In genomic region chr7:16402449-16402848, GRCm38 (mm10) we compare ENCODE assay signal across 9 mouse cellular contexts. TPM values are rescaled to one million over a fixed set of nuclear protein-coding genes. Genes with fewer than 3 reads are reported as not detected.
A peak's percentile ranks its signal among the peaks of the same experiment; 100 is the strongest.
DNase-seq lines count a peak whose midpoint lies in the region; ATAC-seq and TF ChIP-seq lines count a peak whose summit lies in the region.
"Had no signal": no experiment of that assay in that cellular context is flagged by ENCODE, and none has a peak within 500 bp of the region (broad histone marks: within the 10 kb centered on the region; RNA-seq: fewer than 3 reads in every experiment).

No protein-coding gene starts in this region.

- intact Hi-C loops in heart, adult 2 months (cut with DNase I): loop anchor here (10.0 kb wide), 1 partner anchor 652 kb away; no protein-coding TSS in a partner anchor

- H3K4me1 ChIP-seq in heart, adult 2 months (ENCODE audit: control insufficient read depth, insufficient read depth, low read length): peaks cover 27% of the 10 kb centered on the region
- peaks cover 38% of the 10 kb centered on the region for H3K4me1 ChIP-seq in embryonic facial prominence, embryonic 13.5 days
- H3K4me1 ChIP-seq in limb, embryonic 11.5 days (ENCODE audit: control insufficient read depth, insufficient read depth, low read length): peaks cover 6% of the 10 kb centered on the region; the same call in 1 of the 2 replicates
- peaks cover 37% of the 10 kb centered on the region for H3K4me1 ChIP-seq in small intestine, adult 2 months (ENCODE audit: control insufficient read depth, insufficient read depth, insufficient read length, low read length)

- H3K79me2 ChIP-seq in heart, adult 2 months (replicated peaks; ENCODE audit: control insufficient read depth, insufficient read depth, low read length): no peaks in the 10 kb centered on the region; the same call in 1 of the 2 replicates

- no peak for TF ChIP-seq EP300 in heart, adult 2 months (IDR thresholded peaks at IDR 0.05; ENCODE audit: insufficient read depth, low read depth, low read length)

- ATAC-seq in embryonic facial prominence, embryonic 13.5 days (ENCODE audit: insufficient number of reproducible peaks, insufficient read depth, low FRiP score, low TSS enrichment, low read depth): no peak
- no peak for ATAC-seq in limb, embryonic 11.5 days (ENCODE audit: insufficient number of reproducible peaks, low FRiP score, low TSS enrichment, low read depth)
- ATAC-seq: Patski had no signal

- H3K27ac ChIP-seq in heart, adult 2 months: peak overlapping the region; percentile 100
- peak overlapping the region; percentile 100 for H3K27ac ChIP-seq in embryonic facial prominence, embryonic 13.5 days
- H3K27ac ChIP-seq in limb, embryonic 11.5 days (replicated peaks; ENCODE audit: low read depth, low read length): peak overlapping the region; percentile 100
- H3K27ac ChIP-seq in small intestine, adult 2 months (ENCODE audit: insufficient read depth, low read depth, low read length): peak overlapping the region; percentile 100

- peak overlapping the region; percentile 86 for H3K4me3 ChIP-seq in heart, adult 2 months
- peak overlapping the region; percentile 88 for H3K4me3 ChIP-seq in embryonic facial prominence, embryonic 13.5 days
- peak overlapping the region; percentile 89 for H3K4me3 ChIP-seq in limb, embryonic 11.5 days (ENCODE audit: low read depth, low read length)
- H3K4me3 ChIP-seq in small intestine, adult 2 months (ENCODE audit: low read depth, low read length): peak overlapping the region; percentile 76

- no peak for DNase-seq in heart, adult 2 months
- DNase-seq in heart, adult 8-10 months (ENCODE audit: low spot score): no peak
- peak; percentile 50 for DNase-seq in 416B (ENCODE audit: low read depth)
- DNase-seq in limb, embryonic 11.5 days (ENCODE audit: low spot score): no peak
- DNase-seq in right cerebral cortex, adult 18-20 months: no peak
- no peak for DNase-seq in ovary, postnatal 36 days (ENCODE audit: low spot score)

- H3K4me2 ChIP-seq in embryonic facial prominence, embryonic 13.5 days: peak overlapping the region; percentile 89
- H3K4me2 ChIP-seq in limb, embryonic 11.5 days (ENCODE audit: low read depth, severe bottlenecking): peak overlapping the region; percentile 87

- peaks cover 19% of the 10 kb centered on the region for H3K36me3 ChIP-seq in heart, adult 2 months (ENCODE audit: control insufficient read depth, insufficient read depth, low read length)
- H3K36me3 ChIP-seq in embryonic facial prominence, embryonic 13.5 days: no peaks in the 10 kb centered on the region
- H3K36me3 ChIP-seq in limb, embryonic 11.5 days (ENCODE audit: control insufficient read depth, insufficient read depth, low read length): no peaks in the 10 kb centered on the region
- no peaks in the 10 kb centered on the region; the same call in 1 of the 2 replicates for H3K36me3 ChIP-seq in small intestine, adult 2 months (ENCODE audit: control insufficient read depth, insufficient read depth, low read length)

- no peaks in the 10 kb centered on the region for H3K27me3 ChIP-seq in heart, adult 2 months (ENCODE audit: control insufficient read depth, insufficient read depth, low read length)
- no peaks in the 10 kb centered on the region for H3K27me3 ChIP-seq in embryonic facial prominence, embryonic 13.5 days
- H3K27me3 ChIP-seq in limb, embryonic 11.5 days (ENCODE audit: control insufficient read depth, insufficient read depth, low read length): no peaks in the 10 kb centered on the region
- H3K27me3 ChIP-seq in small intestine, adult 2 months (ENCODE audit: control insufficient read depth, insufficient read depth, low read length): no peaks in the 10 kb centered on the region
- H3K27me3 ChIP-seq: Patski had no signal

- no peak for TF ChIP-seq CTCF in heart, adult 2 months (IDR thresholded peaks at IDR 0.05)
- TF ChIP-seq CTCF in small intestine, adult 2 months (IDR thresholded peaks at IDR 0.05; ENCODE audit: extremely low read depth, insufficient read length, insufficient replicate concordance, low read depth, low read length): no peak

- H3K9me3 ChIP-seq in embryonic facial prominence, embryonic 13.5 days: no peaks in the 10 kb centered on the region
- H3K9me3 ChIP-seq in limb, embryonic 11.5 days (ENCODE audit: control insufficient read depth, low read length): no peaks in the 10 kb centered on the region

- H3K9ac ChIP-seq in heart, adult 2 months (ENCODE audit: low read depth, low read length): peak overlapping the region; percentile 97
- H3K9ac ChIP-seq in embryonic facial prominence, embryonic 13.5 days: peak overlapping the region; percentile 100
- peak overlapping the region; percentile 100 for H3K9ac ChIP-seq in limb, embryonic 11.5 days (ENCODE audit: low read length)

- TF ChIP-seq POLR2A in heart, adult 2 months (IDR thresholded peaks at IDR 0.05; ENCODE audit: insufficient read depth, low read depth, low read length): 0 out of 2 replicates have a peak, but pooled peaks have one; percentile 5
- no peak for TF ChIP-seq POLR2A in small intestine, adult 2 months (IDR thresholded peaks at IDR 0.05; ENCODE audit: low read depth, low read length)

- whole genome bisulfite sequencing in heart, adult 2 months: 1% methylated on average over 9 of the region's 9 CpGs
- 1% methylated on average over 9 of the region's 9 CpGs for WGBS in embryonic facial prominence, embryonic 13.5 days
- WGBS in limb, embryonic 11.5 days: 4% methylated on average over 9 of the region's 9 CpGs
- WGBS in small intestine, adult 2 months: 2% methylated on average over 9 of the region's 9 CpGs

RNA-seq across cellular contexts. Expression of gene Zc3h4, which starts 1.7 kb away (rescaled TPM):
- total RNA-seq in heart, adult 2 months (2021): 10 to 100 TPM; 27.7 to 32.4 TPM
- polyA plus RNA-seq in heart, adult 2 months (2012; rRNA removed): 17.7 and 17.8 TPM in 2 replicates
- 10 to 100 TPM; 22.6 to 32.9 (median 28.8) TPM for total RNA-seq in heart, adult 8-10 months (2022)
- 17.6 and 20.2 TPM in 2 replicates for polyA plus RNA-seq in embryonic facial prominence, embryonic 13.5 days (2015; fragmentation: Nextera tagmentation; extraction: Ambion mirVana)
- 18.6 and 20.0 TPM in 2 replicates for polyA plus RNA-seq in limb, embryonic 11.5 days (2014; fragmentation: Nextera tagmentation; extraction: Ambion mirVana)
- polyA plus RNA-seq in small intestine, adult 2 months (2012; rRNA removed): 23.3 and 60.6 TPM in 2 replicates

RNA-seq across cellular contexts. Expression of gene Sae1, which starts 14.8 kb away (rescaled TPM):
- total RNA-seq in heart, adult 2 months (2021): 10 to 100 TPM; 33.0 to 36.1 TPM
- polyA plus RNA-seq in heart, adult 2 months (2012; rRNA removed): 23.4 and 45.3 TPM in 2 replicates
- 10 to 100 TPM; 31.6 to 38.8 (median 36.1) TPM for total RNA-seq in heart, adult 8-10 months (2022)
- 373 and 383 TPM in 2 replicates for polyA plus RNA-seq in embryonic facial prominence, embryonic 13.5 days (2015; fragmentation: Nextera tagmentation; extraction: Ambion mirVana)
- 434 and 441 TPM in 2 replicates for polyA plus RNA-seq in limb, embryonic 11.5 days (2014; fragmentation: Nextera tagmentation; extraction: Ambion mirVana)
- polyA plus RNA-seq in small intestine, adult 2 months (2012; rRNA removed): 9.8 and 15.0 TPM in 2 replicates

RNA-seq across cellular contexts. Expression of gene Tmem160, which starts 50.1 kb away (rescaled TPM):
- 10 to 100 TPM; 82.9 to 88.2 TPM for total RNA-seq in heart, adult 2 months (2021)
- polyA plus RNA-seq in heart, adult 2 months (2012; rRNA removed): 109 and 140 TPM in 2 replicates
- total RNA-seq in heart, adult 8-10 months (2022): 10 to 100 TPM; 79.6 to 97.6 (median 89.8) TPM
- 46.6 and 52.1 TPM in 2 replicates for polyA plus RNA-seq in embryonic facial prominence, embryonic 13.5 days (2015; fragmentation: Nextera tagmentation; extraction: Ambion mirVana)
- polyA plus RNA-seq in limb, embryonic 11.5 days (2014; fragmentation: Nextera tagmentation; extraction: Ambion mirVana): 62.0 and 71.4 TPM in 2 replicates
- polyA plus RNA-seq in small intestine, adult 2 months (2012; rRNA removed): 156 and 330 TPM in 2 replicates
